Mouse (Mus musculus) central nervous system, embryonic 11.5 days (tissue): ENCODE measurements around the gene S100a10. TPM values are rescaled to one million over a fixed set of nuclear protein-coding genes. Genes with fewer than 3 reads are reported as not detected.

Source experiments
- polyA plus RNA-seq: library from polyadenylated mRNA; depleted of rRNA; stranded (reverse); fragments of >200 nt; gene quantifications from 2 replicates; pipeline ENCODE4 v1.2.3, GENCODE M21; 2012; rRNA removed

Gene S100a10
- polyA plus RNA-seq = 90.8 and 121 TPM in 2 replicates

DNA sequence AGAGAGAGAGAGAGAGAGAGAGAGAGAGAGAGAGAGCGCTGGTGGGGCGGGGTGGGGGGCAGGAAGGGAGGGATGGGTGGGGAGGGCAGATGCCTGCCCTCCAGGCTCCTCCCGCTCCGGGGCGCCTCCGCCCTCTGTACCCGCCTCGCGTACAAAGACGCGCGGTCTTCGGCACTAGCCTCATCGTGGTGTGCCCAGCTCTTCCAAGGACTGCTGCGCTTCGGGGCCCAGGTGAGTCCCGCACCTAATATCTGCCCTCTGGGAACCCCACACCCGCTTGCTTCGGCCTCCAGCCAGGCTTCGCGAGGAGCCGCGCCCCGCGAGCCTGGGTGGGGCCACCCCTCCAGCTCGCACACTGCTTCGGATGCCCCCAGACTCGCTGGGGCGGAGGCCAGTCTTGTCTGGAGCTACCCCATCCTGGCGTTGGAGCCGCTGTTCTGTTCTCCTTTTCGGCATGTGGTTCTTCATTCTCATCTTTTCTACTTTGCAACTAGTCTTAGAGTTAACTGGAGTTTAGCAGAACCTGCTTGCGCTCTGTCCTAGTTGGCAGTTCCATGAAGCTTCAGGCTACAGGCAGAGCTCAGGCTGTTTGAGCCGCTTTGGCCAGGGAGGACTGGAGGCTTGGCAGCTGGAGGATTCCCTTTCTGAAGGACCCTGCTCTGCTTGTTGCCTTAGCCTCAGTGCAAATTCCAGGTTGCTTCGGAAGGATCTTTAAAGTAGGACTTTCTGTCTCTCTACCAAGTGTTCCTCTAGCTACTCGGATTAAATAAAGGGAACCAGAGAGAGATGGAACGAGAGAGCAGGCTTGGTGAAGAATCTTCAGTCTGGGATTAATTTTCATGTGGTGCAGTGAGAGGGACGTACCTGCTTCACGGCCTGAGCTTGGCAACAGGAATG is at the start of gene S100a10:
TSS of gene S100a10 (plus strand) at position 100 of the 897 bp plus-strand sequence.

DNA sequence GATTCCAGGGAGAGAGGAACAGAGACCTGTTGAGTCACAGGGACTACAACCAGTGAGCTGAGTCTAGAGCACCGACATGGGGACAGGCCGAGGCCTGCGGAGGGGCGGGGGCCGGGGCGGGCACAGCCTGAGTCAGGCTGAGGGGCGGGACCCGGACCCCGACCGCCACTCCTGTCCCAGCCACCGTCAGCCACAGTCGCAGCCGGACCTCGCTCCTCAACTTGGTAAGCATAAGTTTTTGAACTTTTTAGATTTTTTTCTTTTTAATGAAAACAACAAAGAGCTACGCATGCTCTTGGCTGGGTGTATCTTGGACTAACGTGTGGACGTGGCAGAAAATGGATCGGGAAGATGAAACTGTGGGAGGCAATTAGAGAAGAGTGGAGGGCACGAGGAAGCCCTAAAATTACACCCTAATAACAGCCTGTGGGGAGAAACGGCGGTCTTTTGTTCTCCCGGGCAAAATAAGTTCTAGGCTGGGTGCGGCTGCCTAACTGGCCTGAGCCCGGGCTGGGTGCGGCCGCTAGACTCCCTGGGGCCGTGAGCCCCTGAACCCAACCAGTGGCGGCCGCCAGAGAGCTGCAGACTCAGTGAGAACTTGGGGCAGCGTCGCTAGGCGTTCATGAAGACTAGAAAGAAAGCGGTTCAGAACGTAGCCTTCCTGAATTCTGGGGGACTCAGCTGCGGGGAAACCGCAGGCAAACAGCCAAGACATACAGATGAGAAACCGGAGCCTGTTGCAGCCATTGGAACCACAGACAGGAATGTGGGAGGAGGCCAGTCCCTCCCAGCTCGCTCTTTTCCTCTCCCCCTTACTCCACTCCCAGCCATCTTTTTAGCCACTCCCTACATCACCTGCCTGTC is 34.3 kb upstream of the S100a10 start, which contains the start of gene S100a11:
TSS of gene S100a11 (plus strand) at position 159 of the 864 bp plus-strand sequence.

Other genes with a start within 250 kb of the S100a10 start
- gene Hrnr, start 235.3 kb upstream of the S100a10 start, polyA plus RNA-seq = not detected in 2 replicates
- gene Rptn, start 161.4 kb upstream of the S100a10 start, polyA plus RNA-seq = not detected in 2 replicates
- gene Tchh, start 112.8 kb upstream of the S100a10 start, polyA plus RNA-seq = 0.39 and 0.77 TPM in 2 replicates
- not detected in 2 replicates for gene Tchhl1, start 86.3 kb upstream of the S100a10 start, polyA plus RNA-seq
- gene S100a11, start 34.6 kb upstream of the S100a10 start, polyA plus RNA-seq = 104 and 223 TPM in 2 replicates
- gene Tdpoz2, start 97.6 kb downstream of the S100a10 start, polyA plus RNA-seq = not detected in 2 replicates
- not detected in 2 replicates for gene Tdpoz1, start 121.2 kb downstream of the S100a10 start, polyA plus RNA-seq
- gene Gm37596, start 138.0 kb downstream of the S100a10 start, polyA plus RNA-seq = not detected in 2 replicates
- not detected in 2 replicates for gene Gm5773, start 217.9 kb downstream of the S100a10 start, polyA plus RNA-seq
- not detected in 2 replicates for gene Tdpoz4, start 241.3 kb downstream of the S100a10 start, polyA plus RNA-seq